In genomic region chr9:42187371-42188228, GRCm38 (mm10) we compare ENCODE assay signal across 8 mouse cellular contexts.
DNase-seq lines count a peak whose midpoint lies in the region; ATAC-seq and TF ChIP-seq lines count a peak whose summit lies in the region.

No protein-coding gene starts in this region.

- no peak; the same call in 1 of the 2 replicates for ATAC-seq in limb, embryonic 13.5 days (ENCODE audit: low FRiP score, low read depth)
- ATAC-seq in embryonic facial prominence, embryonic 11.5 days (replicated peaks; ENCODE audit: insufficient number of reproducible peaks, low FRiP score, low TSS enrichment, low read depth), result no peak
- ATAC-seq in lung, embryonic 14.5 days (ENCODE audit: insufficient read depth), result peak; percentile 86

- no peak overlapping the region for H3K4me3 ChIP-seq in limb, embryonic 13.5 days
- H3K4me3 ChIP-seq in limb, embryonic 10.5 days, result no peak overlapping the region
- H3K4me3 ChIP-seq in embryonic facial prominence, embryonic 11.5 days (ENCODE audit: low read depth, low read length), result no peak overlapping the region
- H3K4me3 ChIP-seq in lung, embryonic 14.5 days (ENCODE audit: low read depth, low read length), result no peak overlapping the region

- intact Hi-C loops in gastrocnemius, postnatal 14 days (cut with DNase I; ENCODE audit: low total_unique reads), result no loop called here

- TF ChIP-seq CTCF in lung, embryonic 14.5 days (IDR thresholded peaks at IDR 0.05; ENCODE audit: low read depth), result no peak

- no peaks in the 10 kb centered on the region for H3K36me3 ChIP-seq in limb, embryonic 13.5 days
- H3K36me3 ChIP-seq in limb, embryonic 10.5 days, result no peaks in the 10 kb centered on the region
- H3K36me3 ChIP-seq in embryonic facial prominence, embryonic 11.5 days (replicated peaks; ENCODE audit: control insufficient read depth, insufficient read depth, low read depth, low read length), result no peaks in the 10 kb centered on the region
- no peaks in the 10 kb centered on the region for H3K36me3 ChIP-seq in lung, embryonic 14.5 days (ENCODE audit: insufficient read depth)

- H3K9ac ChIP-seq in limb, embryonic 13.5 days, result no peak overlapping the region
- no peak overlapping the region; the same call in 1 of the 2 replicates for H3K9ac ChIP-seq in embryonic facial prominence, embryonic 11.5 days (replicated peaks; ENCODE audit: low read length)
- no peak overlapping the region for H3K9ac ChIP-seq in lung, embryonic 14.5 days

- no peak overlapping the region for H3K4me2 ChIP-seq in limb, embryonic 13.5 days (replicated peaks)
- no peak overlapping the region for H3K4me2 ChIP-seq in embryonic facial prominence, embryonic 11.5 days (ENCODE audit: low read depth, low read length)
- no peak overlapping the region for H3K4me2 ChIP-seq in lung, embryonic 14.5 days

- H3K27ac ChIP-seq in limb, embryonic 13.5 days, result 0 out of 2 replicates have a peak overlapping the region, but pooled peaks have one; percentile 33
- no peak overlapping the region for H3K27ac ChIP-seq in limb, embryonic 10.5 days
- H3K27ac ChIP-seq in embryonic facial prominence, embryonic 11.5 days (replicated peaks; ENCODE audit: low read depth, low read length), result no peak overlapping the region; the same call in 1 of the 2 replicates
- peak overlapping the region; percentile 88 for H3K27ac ChIP-seq in lung, embryonic 14.5 days (ENCODE audit: low read depth)

- H3K4me1 ChIP-seq in limb, embryonic 13.5 days, result peaks cover 9% of the 10 kb centered on the region
- H3K4me1 ChIP-seq in limb, embryonic 10.5 days, result peaks cover 6% of the 10 kb centered on the region; the same call in 1 of the 2 replicates
- H3K4me1 ChIP-seq in embryonic facial prominence, embryonic 11.5 days (ENCODE audit: control insufficient read depth, insufficient read depth, low read length), result no peaks in the 10 kb centered on the region
- peaks cover 27% of the 10 kb centered on the region for H3K4me1 ChIP-seq in lung, embryonic 14.5 days (ENCODE audit: insufficient read depth)

- no peak for DNase-seq in limb, embryonic 10.5 days (ENCODE audit: low spot score)
- peak; percentile 22 for DNase-seq in embryonic facial prominence, embryonic 11.5 days (ENCODE audit: low spot score)
- DNase-seq in kidney, postnatal 10 days, result peak; percentile 62
- peak; percentile 85 for DNase-seq in lung, embryonic 14.5 days
- no peak for DNase-seq in natural killer cell, adult 2 months (ENCODE audit: low spot score in 2 of 2)
- DNase-seq in spleen, adult 12 weeks (ENCODE audit: low spot score), result no peak
- no peak for DNase-seq in gastrocnemius, postnatal 14 days

- peaks cover 4% of the 10 kb centered on the region; the same call in 1 of the 2 replicates for H3K27me3 ChIP-seq in limb, embryonic 13.5 days
- H3K27me3 ChIP-seq in limb, embryonic 10.5 days (ENCODE audit: low read depth, poor library complexity, severe bottlenecking), result no peaks in the 10 kb centered on the region
- H3K27me3 ChIP-seq in embryonic facial prominence, embryonic 11.5 days (ENCODE audit: control insufficient read depth, insufficient read depth, low read length), result no peaks in the 10 kb centered on the region
- no peaks in the 10 kb centered on the region for H3K27me3 ChIP-seq in lung, embryonic 14.5 days (ENCODE audit: insufficient read depth, low read length)

- WGBS in limb, embryonic 13.5 days, result 72% methylated on average over 6 of the region's 6 CpGs
- 85% methylated on average over 6 of the region's 6 CpGs for WGBS in limb, embryonic 10.5 days
- 73% methylated on average over 6 of the region's 6 CpGs for WGBS in embryonic facial prominence, embryonic 11.5 days
- WGBS in lung, embryonic 14.5 days, result 50% methylated on average over 6 of the region's 6 CpGs

- H3K9me3 ChIP-seq in limb, embryonic 13.5 days, result no peaks in the 10 kb centered on the region
- H3K9me3 ChIP-seq in limb, embryonic 10.5 days (replicated peaks), result no peaks in the 10 kb centered on the region
- no peaks in the 10 kb centered on the region for H3K9me3 ChIP-seq in embryonic facial prominence, embryonic 11.5 days (replicated peaks; ENCODE audit: control insufficient read depth, low read length)
- H3K9me3 ChIP-seq in lung, embryonic 14.5 days (ENCODE audit: low read depth, low read length), result no peaks in the 10 kb centered on the region

Comparison
In these comparisons a context has a peak if more than half of its experiments do, and no peak if none do; other contexts are left out.
1. H3K27ac ChIP-seq: peak in limb, embryonic 13.5 days (single experiment) and lung, embryonic 14.5 days (single experiment); none in limb, embryonic 10.5 days (single experiment) and embryonic facial prominence, embryonic 11.5 days (single experiment).
2. DNase-seq: peak in embryonic facial prominence, embryonic 11.5 days (single experiment), kidney, postnatal 10 days (single experiment) and lung, embryonic 14.5 days (single experiment); none in limb, embryonic 10.5 days (single experiment), natural killer cell, adult 2 months (0 of 2), spleen, adult 12 weeks (single experiment) and gastrocnemius, postnatal 14 days (single experiment).